Mouse (Mus musculus) frontal cortex, adult 2 months (tissue): Measurements from ENCODE around the gene Nup188. TPM values are rescaled to one million over a fixed set of nuclear protein-coding genes. Genes with fewer than 3 reads are reported as not detected.

ENCODE experiments used
- DNase-seq, 2 experiments: peaks; one replicate each; pipeline ENCODE4 v3.0.0; 2022; ENCODE audit warnings: low spot score in 1 of 2; ENCODE audit errors: extremely low spot score in 1 of 2
- polyA plus RNA-seq: library from polyadenylated mRNA; depleted of rRNA; stranded (reverse); fragments of >200 nt; gene quantifications from 2 replicates; pipeline ENCODE4 v1.2.3, GENCODE M21; 2012; rRNA removed

Nup188 gene
- polyA plus RNA-seq, 1 experiment = 19.4 TPM

DNA sequence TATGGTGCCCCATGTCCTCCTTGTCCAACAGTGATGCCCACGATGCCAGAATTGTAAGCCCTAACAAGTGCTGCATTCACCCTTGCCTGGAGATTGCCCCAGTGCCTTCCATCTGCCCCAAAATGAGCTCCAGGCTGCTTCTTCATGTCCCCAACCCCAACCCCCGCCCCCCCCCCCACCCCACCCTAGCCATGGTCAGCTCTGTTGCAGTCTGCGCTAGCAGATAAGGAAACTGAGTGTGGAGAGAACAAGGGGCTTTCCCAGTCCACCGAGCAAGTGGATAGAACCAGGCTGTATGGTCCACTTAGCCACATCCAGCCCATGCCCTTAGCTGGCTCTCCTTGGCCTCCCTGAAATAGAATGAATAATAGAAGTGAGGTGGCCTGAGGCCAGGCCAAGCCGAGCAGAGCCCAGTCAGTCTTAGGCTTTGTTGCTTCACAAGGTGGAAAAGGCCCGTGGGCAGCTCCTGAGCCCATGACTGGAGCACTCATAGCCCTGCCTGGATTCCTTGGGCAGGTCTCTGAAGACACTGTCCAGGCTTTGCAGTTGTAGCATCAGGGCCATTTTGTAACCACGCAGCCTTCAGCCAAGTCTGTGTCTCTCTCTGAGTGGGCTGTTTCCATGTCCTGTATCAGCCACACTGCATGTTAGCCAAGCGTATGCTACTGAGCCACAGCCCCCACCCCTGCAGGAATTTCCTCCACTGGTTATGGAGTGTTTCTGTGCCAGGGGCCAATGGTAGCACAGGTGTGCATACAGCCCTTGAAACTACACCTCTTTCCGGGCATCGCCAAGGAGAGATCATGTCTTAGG, 94.6 kb downstream of the Nup188 start:
- DNase-seq = no peak

DNA sequence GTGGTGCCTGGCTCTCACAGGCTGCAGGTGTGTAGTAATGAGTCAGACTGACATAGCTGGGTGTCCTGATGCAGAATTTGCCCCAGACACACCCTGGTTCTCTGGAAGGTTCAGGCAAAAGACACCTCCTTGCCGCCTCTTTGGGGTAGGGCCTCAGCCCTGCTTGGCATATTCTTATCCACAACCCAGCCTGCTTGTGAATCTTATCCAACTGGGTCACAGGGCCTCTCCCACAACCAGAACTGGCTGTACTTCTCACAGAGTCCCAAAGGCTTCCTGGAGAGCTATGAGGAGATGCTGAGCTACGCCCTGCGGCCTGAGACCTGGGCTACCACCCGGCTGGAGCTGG, 95.2 kb downstream of the Nup188 start:
- no peak for DNase-seq

DNA sequence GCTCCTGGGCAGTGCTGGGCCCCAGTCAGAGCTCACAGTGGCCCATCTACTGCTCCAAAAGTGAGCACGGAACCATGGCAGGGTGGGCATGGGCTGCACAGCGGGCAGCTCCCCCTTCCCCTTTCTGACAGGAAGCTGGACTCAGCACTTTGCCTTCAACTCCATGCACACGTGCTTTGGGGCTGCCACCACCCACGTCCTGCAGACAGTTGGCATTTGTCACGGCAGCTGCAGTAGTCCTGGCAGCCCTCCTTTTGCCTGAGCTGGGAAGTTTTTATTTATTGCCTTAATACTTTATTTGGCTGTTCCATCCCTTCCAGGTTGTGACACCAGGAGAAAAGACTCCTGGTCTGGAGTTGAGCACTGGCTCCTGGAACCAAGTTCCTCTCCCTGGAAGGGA, 98.6 kb downstream of the Nup188 start:
- DNase-seq = peak in 1 of 2 experiments; percentile 46

DNA sequence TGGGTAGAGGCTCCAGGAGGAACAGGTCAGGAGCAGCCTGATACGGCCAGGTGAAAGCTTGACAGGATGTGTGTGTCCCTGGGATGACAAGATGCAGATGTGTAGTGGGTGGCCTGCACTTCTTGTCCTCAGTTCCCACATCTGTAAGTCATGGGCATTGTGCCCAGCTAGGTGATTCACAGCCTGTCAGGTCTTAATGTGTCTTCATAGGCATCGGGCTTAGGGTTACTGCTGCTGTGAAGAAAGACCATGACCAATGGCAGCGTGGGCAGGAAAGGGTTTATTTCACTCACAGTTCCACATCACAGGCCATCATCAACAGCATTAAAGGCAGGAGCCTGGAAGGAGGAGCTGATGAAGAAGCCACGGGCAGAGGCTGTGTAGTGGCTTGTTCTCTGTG, 99.4 kb downstream of the Nup188 start:
- no peak for DNase-seq

DNA sequence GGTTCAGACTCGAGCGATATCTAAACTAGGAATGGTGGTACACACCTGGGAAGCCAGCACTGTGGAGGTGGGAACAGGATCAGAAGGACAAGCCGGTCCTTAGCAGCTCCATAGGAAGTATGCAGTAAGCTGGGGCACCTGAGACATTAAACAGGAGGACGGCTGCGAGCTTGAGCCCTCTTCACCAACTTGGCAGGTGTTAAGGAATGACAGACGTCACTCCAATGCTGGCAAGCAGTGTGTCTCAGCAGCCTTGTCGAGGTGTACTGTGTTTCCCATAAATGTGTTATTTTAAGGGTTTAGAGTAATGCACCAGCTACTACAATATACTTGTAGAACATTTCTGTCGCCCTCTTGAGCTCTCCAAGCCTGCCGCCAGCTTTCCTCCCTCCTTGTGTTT, 100.7 kb downstream of the Nup188 start:
- DNase-seq = no peak

DNA sequence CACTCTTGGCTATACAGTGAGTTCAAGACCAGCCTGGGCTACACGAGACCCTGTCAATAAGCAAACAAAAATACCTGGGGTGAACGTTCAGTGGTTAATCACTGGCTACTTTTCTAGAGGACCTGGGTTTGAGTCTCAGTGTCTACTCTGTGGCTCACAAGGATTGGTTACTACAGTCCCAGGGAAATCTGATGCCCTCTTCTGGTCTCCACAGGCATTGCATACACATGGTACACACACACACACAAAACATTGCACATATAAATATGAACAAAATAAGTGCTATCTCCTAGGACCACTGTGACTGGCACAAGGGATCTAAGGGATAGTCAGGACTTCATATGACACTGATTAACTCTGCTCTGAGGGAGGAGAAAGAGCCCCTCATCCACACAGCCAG, 102.8 kb downstream of the Nup188 start:
- no peak for DNase-seq

DNA sequence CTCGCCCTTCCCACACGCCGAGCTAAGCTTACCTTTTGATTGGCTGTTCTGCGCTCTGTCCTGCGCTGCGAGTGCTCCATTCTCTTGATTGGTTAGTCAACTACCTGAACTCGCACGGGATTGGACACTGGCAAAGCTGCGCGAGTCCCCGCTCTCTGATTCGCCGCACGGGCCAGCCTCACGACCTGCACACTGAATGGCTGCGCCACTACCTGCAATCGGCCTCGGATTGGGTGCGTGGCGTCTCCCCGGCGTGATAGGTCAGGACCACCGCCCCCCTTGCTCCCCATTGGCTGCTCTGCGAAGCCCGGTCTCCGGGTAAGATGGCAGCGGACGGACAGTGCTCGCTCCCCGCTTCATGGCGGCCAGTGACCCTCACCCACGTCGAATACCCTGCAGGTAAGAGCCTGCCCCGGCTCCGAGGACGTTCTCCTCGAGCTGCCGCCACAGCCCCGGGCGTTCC, 105.9 kb downstream of the Nup188 start, which contains the start of gene Dolpp1:
Gene Dolpp1, plus strand, starts transcription at position 141 of the 463 bp plus-strand sequence.
- DNase-seq = peak; percentile 99

DNA sequence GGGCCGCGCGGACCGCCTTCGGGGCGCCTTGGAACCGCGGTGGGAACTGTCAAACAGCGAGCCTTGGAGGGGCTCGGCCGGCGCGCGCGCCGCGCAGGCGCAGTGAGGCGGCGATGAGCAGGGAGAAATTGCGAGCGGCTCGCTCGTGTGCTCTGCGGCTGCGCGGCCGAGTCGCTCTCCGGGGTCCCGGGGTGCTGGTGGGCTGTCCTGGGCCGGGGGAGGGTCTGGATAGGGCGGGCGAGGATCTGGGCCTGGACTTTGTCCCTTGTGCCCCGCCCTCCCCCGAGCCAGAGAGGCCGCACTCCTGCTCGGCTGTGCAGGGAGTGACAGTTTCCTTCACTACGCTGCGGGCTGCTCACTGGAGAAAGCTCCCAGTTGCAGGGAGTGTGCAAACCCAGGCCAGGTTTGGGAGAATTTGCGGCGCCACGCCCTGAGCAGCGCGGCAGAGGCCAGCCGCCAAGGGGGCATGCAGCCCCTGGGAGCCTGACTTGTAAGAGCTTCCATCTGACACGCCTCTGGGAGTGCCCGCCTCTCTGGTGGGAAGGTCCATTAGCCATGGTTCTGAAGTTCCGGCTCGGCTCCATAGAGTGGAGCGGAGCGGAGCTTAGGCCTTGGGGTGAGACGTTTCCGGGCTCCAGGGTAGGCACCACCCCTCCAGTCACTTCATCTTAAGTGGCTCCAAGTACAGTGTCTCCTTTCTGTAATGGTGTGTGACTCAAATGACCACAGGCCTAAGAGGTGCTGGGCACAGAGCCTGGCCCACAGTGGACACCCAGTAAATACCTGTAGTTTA, 106.6 kb downstream of the Nup188 start:
- peak in 1 of 2 experiments; percentile 52 for DNase-seq

DNA sequence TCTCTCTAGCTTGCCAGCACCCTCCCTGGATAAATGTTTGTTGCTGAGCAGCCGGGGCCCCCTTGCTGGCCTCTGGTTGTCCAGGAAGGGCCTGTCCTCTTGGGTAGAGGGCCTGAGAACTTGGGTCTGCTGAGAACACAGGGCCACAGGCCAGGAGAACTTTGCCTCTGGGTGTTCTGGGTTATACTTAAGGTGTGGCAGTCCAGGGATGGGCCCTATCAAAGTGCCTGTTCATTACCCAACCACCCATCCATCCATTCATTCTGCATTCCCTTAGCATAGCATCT, 107.1 kb downstream of the Nup188 start:
- DNase-seq = no peak

Other genes with a start within 250 kb of the Nup188 start
- 52.7 and 54.8 TPM in 2 replicates for gene Wdr34, start 237.5 kb upstream of the Nup188 start, polyA plus RNA-seq
- gene Set, start 229.0 kb upstream of the Nup188 start, polyA plus RNA-seq = 226 and 229 TPM in 2 replicates
- gene Pkn3, start 208.7 kb upstream of the Nup188 start, polyA plus RNA-seq = 2.0 and 2.7 TPM in 2 replicates
- 20.8 and 21.4 TPM in 2 replicates for gene Zdhhc12, start 192.7 kb upstream of the Nup188 start, polyA plus RNA-seq
- 146 and 169 TPM in 2 replicates for gene Zer1, start 161.8 kb upstream of the Nup188 start, polyA plus RNA-seq
- 44.3 and 45.3 TPM in 2 replicates for gene Tbc1d13, start 152.7 kb upstream of the Nup188 start, polyA plus RNA-seq
- 31.9 and 34.3 TPM in 2 replicates for gene Endog, start 114.9 kb upstream of the Nup188 start, polyA plus RNA-seq
- gene Spout1, start 107.9 kb upstream of the Nup188 start, polyA plus RNA-seq = 55.7 and 56.5 TPM in 2 replicates
- 26.8 and 29.8 TPM in 2 replicates for gene Kyat1, start 80.5 kb upstream of the Nup188 start, polyA plus RNA-seq
- 35.1 and 35.7 TPM in 2 replicates for gene Lrrc8a, start 48.7 kb upstream of the Nup188 start, polyA plus RNA-seq
- 22.6 and 24.8 TPM in 2 replicates for gene Gm28035, start 45.8 kb upstream of the Nup188 start, polyA plus RNA-seq
- 33.8 and 34.0 TPM in 2 replicates for gene Phyhd1, start 20.2 kb upstream of the Nup188 start, polyA plus RNA-seq
- gene Gm28038, start 5.4 kb upstream of the Nup188 start, polyA plus RNA-seq = not detected in 2 replicates
- 14.3 and 16.3 TPM in 2 replicates for gene Dolk, start 63 bp upstream of the Nup188 start, polyA plus RNA-seq
- 569 and 584 TPM in 2 replicates for gene Sh3glb2, start 72.9 kb downstream of the Nup188 start, polyA plus RNA-seq
- 80.9 and 86.8 TPM in 2 replicates for gene Miga2, start 77.8 kb downstream of the Nup188 start, polyA plus RNA-seq
- gene Dolpp1, start 105.9 kb downstream of the Nup188 start, polyA plus RNA-seq = 40.2 and 45.8 TPM in 2 replicates
- gene Crat, start 129.4 kb downstream of the Nup188 start, polyA plus RNA-seq = 46.7 and 53.1 TPM in 2 replicates
- 155 and 161 TPM in 2 replicates for gene Ptpa, start 129.6 kb downstream of the Nup188 start, polyA plus RNA-seq
- 14.6 and 17.6 TPM in 2 replicates for gene Ier5l, start 187.8 kb downstream of the Nup188 start, polyA plus RNA-seq